Mouse (Mus musculus): ENCODE data around the gene Kif20b.

- TF ChIP-seq CTCF (IDR thresholded peaks at IDR 0.05; ENCODE audit: borderline replicate concordance, extremely low read depth, insufficient read depth, insufficient read length) (no peak), POLR2A (IDR thresholded peaks at IDR 0.05; ENCODE audit: borderline replicate concordance, extremely low read depth, insufficient read depth, insufficient read length, poor library complexity, severe bottlenecking) (no peak)
Measured at GRCm38 (mm10) chr19:34882443-34882842, 39.7 kb upstream of the Kif20b start.

All from brain, embryonic 14.5 days (tissue).